Mouse (Mus musculus): ENCODE results near the gene Guk1. TPM values are rescaled to one million over a fixed set of nuclear protein-coding genes. Genes with fewer than 3 reads are reported as not detected.
A peak's percentile ranks its signal among the peaks of the same experiment; 100 is the strongest.
"Not testable (repeated sequence)": the region's sequence is repeated elsewhere in the genome, so short reads cannot be mapped to it uniquely, and the experiment has no call there.

The Guk1 gene
- total RNA-seq, 1 experiment from 2014 or later, result 19.0 TPM

DNA sequence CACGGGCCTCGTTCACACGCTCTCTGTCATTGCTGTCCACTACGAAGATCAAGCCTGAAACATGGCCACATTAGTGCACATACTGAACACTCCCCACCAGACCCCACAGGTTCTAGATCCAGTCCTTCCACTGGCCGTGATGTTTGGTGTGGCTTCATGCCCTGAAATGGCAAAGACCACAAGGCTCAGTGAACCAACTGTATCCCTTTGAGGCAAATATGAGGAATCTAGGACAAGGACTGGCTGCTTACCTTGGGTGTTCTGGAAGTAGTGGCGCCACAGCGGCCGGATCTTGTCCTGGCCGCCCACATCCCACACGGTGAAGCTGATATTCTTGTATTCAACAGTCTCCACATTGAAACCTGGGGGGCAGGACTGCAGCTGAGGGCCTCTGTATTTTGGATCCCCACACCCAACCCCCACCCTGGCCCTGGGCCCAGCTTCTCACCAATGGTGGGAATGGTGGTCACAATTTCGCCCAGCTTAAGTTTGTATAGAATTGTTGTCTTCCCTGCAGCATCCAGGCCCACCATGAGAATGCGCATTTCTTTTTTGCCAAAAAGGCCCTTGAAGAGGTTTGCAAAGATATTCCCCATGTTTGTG, 21.0 kb upstream of the Guk1 start:
- ATAC-seq (ENCODE audit: extremely low read depth, insufficient number of reproducible peaks, low FRiP score, poor library complexity, severe bottlenecking), result no peak

DNA sequence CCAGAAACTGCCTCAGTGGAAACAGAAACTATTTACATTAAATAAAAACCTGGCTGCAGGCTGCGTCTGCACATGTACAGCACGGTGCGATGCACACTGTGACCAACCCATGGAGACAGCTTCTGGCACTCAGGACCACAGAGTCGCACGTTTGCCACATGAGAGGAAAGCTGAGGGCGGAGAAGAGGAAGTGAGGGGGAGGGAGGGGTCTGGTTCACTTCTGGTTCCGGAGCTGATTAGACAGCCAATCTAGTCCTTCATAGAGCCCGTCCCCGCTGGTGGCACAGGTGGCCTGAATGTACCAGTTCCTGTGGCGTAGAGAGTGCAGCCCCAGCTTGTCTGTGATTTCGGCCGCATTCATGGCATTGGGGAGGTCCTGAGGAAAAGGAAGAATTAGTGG, 20.3 kb upstream of the Guk1 start:
- ATAC-seq (ENCODE audit: extremely low read depth, insufficient number of reproducible peaks, low FRiP score, poor library complexity, severe bottlenecking), result peak; percentile 59

DNA sequence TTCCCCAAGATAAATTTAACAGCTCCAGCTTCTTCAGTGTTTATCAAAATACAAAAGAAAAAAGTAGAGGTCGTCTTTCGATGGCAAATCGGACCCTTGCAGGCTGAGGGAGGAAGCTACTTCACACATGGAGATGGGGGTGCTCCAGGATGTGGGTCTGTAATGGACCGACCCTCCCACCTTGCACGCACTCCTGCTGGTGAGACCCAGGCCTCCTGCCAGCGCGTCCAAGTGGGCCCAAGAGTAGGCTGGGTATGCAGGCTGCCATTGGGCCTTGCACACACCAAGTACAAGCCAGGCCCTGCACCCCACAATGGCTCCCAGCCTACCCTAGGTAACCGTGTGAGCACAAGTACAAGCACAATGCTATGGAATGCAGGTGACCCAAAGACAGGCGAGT, 19.5 kb upstream of the Guk1 start:
- not testable (repeated sequence) for ATAC-seq (ENCODE audit: extremely low read depth, insufficient number of reproducible peaks, low FRiP score, poor library complexity, severe bottlenecking)

DNA sequence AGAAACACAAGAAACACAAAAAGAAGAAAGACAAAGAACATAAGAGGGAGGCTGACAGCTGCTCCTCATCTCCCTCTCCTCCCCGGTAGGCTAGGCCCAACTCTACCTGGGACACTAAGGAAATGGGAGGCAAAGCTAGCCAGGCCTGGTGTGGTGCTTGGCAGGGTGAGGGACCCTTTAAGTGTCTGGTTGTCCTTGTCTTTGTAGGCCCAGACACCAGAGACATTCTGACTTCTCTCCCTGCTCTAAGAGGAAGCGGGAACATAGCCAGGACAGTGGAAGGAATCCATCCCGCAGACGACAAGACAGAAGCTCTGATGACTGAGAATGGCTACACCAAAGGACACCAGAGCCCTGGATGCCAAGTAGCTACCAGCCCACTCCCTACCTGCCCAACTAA, 18.0 kb upstream of the Guk1 start:
- no peak for ATAC-seq (ENCODE audit: extremely low read depth, insufficient number of reproducible peaks, low FRiP score, poor library complexity, severe bottlenecking)

DNA sequence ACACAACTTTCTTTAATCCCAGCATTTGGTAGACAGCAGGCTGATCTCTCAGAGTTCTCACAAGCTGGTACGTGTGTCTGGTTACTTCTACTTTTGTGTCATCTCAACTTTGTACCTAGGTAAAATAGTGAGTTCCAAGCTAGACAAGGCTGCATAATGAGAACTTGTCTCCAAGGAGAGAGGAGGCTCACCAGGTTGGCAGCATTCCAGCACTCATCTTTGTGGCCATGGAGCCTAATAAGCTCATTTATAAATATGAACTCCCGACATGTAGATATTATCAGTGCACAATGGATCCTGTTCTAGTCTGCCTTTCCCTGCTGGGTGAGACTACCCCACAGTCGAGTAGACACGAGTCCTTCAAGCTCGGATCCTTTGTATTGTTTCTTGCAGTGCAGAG, 17.6 kb upstream of the Guk1 start:
- ATAC-seq (ENCODE audit: extremely low read depth, insufficient number of reproducible peaks, low FRiP score, poor library complexity, severe bottlenecking), result no peak

DNA sequence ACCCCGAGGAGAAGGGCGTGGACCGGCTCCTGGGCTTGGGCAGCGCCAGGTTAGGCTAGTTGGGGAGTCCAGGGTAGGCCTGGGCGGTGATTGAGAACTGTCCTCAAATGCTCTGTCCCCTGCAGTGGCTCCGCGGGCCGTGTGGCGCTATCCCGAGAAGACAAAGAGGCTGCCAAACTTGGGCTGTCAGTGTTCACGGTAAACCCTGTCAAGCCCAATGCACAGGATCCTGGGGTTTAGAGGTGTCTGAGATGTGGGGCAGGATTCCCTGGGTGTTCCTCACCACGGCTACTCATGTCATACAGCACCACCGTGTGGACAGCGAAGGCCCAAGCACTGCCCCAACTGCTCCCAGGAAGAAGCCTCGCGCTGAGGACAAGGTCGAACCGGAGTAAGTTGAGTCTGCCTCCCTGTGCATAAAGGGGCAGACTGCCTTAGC, 17.0 kb upstream of the Guk1 start:
- ATAC-seq (ENCODE audit: extremely low read depth, insufficient number of reproducible peaks, low FRiP score, poor library complexity, severe bottlenecking), result peak; percentile 59

DNA sequence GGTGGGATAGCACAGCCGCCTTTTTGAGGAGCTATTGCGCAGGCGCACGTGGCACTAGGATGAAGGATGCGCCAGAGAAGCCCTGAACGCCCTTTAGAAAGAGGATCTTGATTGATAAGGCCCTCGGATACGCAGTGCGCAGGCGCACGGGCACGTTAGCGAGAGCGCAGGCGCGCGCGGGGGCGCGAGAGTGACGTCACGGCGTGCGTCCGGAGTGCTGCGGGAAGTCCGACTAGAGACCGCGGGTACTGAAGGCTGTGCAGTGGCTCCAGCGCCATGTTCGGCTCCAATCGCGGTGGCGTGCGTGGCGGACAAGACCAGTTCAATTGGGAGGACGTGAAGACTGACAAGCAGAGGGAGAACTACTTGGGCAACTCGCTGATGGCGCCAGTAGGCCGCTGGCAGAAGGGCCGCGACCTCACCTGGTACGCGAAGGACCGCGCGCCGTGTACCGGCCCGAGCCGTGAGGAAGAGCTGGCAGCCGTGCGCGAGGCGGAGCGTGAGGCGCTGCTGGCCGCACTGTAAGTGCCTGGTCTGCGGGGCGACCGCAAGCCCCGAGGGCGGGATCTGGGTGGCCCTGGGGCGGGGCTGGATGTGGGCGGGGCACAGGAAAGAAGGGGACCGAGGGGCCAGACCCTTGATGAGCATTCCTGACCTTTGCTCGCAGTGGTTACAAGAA, 16.3 kb upstream of the Guk1 start, which contains the start of gene 2310033P09Rik:
TSS of gene 2310033P09Rik (plus strand) at position 169 of the 679 bp plus-strand sequence.
- ATAC-seq (ENCODE audit: extremely low read depth, insufficient number of reproducible peaks, low FRiP score, poor library complexity, severe bottlenecking), result peak; percentile 57

DNA sequence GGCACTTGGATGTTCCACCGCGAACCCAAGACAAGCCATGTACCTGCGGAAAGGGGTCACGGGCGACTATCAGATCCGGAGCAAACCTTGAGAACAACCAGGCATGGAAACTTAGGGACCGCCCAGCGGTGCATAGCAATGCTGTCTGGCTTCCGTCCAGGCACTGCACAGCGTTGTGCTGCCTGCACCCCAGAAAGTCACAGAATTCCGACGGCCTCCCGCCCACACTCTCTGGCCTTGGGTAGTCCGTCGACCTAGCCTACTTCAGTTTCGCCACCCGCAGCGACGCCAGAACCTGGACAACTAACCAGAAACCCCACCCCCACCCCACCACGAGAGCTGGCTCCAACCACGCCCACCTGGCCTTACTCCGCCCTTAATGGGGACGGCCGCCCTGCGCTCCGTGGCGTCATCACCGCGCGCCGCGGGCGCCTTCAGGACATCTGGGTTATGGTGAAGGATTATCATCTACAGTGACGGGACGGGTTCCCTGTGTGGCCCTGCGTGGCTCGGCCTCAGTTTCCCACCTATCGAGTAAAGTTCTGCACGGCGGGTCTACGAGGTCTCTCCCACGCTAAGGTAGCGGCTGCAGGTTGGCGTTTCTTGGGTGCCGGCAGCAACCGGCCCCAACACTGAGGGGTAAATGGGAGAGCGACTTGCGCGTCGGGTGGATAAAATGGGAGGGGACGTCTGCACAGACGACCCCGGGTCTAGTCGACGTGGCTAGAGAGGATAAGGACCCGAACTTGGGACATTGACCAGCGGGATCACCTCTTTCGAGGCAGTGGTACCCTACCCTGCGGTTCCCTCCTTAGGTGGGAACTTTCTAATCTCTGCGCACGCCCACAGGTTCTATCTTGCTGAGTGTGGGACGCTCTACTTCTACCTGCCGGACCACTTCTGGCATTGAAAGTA, 10.3 kb upstream of the Guk1 start, which contains the start of gene Mrpl55:
TSS of gene Mrpl55 (plus strand) at position 406 of the 915 bp plus-strand sequence.
- peak; percentile 91 for ATAC-seq (ENCODE audit: extremely low read depth, insufficient number of reproducible peaks, low FRiP score, poor library complexity, severe bottlenecking)

DNA sequence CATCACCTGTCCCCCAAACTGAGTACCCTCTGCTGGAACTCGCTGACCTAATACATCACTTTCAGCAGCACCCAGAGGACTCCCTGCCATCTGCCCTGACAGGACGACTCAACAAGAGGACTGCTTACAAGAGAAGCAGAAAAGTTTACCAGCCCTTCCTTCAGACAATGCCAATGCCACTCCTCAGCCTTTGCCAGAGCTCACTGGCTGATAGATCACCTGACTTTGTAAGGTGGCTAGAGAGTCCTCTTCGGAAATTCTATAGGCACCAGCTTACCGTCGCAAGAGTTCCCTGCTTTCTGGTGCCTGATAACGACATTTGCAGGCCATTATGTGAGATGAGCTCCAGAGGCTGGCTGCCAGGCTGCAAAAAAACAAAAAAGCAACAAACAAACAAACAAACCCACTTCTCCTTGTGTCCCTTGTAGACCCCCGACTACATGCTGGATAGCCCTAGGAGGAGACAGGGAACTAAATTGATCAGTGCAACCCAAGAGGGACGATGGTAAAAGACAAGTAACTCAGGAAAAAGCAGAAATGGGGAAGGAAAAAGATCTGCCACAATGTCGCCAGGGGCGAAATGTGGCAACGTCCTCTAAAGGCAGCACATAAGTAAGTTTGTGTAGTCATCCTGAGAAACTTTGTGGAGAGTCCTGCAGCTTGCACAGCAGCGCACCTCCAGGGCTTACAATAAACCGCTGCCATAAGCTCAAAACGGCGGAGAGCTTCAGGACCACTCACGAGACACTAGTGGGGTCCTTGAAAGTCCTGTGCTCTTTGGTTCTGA, 9.4 kb upstream of the Guk1 start:
- ATAC-seq (ENCODE audit: extremely low read depth, insufficient number of reproducible peaks, low FRiP score, poor library complexity, severe bottlenecking), result peak; percentile 22; the same call in 1 of the 2 replicates

DNA sequence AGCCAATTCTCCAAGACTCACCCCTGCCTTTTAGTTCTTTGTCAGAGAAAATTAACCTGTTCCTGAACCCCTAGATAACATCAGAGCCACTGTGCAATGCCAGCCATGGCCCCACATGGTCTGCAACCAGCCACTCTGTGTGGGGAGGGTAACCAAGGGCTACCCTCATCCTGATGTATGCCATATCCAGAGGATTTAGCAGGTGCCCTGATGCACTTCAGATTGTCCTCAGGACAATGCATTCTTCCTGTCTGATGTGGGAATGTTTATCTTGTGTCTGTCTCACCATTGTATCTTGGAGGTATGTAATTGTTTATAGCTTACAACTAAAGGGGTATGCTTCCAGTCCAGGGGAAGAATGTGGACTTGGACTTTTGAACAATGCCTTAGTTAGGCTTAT, 4.2 kb upstream of the Guk1 start:
- ATAC-seq (ENCODE audit: extremely low read depth, insufficient number of reproducible peaks, low FRiP score, poor library complexity, severe bottlenecking), result no peak

DNA sequence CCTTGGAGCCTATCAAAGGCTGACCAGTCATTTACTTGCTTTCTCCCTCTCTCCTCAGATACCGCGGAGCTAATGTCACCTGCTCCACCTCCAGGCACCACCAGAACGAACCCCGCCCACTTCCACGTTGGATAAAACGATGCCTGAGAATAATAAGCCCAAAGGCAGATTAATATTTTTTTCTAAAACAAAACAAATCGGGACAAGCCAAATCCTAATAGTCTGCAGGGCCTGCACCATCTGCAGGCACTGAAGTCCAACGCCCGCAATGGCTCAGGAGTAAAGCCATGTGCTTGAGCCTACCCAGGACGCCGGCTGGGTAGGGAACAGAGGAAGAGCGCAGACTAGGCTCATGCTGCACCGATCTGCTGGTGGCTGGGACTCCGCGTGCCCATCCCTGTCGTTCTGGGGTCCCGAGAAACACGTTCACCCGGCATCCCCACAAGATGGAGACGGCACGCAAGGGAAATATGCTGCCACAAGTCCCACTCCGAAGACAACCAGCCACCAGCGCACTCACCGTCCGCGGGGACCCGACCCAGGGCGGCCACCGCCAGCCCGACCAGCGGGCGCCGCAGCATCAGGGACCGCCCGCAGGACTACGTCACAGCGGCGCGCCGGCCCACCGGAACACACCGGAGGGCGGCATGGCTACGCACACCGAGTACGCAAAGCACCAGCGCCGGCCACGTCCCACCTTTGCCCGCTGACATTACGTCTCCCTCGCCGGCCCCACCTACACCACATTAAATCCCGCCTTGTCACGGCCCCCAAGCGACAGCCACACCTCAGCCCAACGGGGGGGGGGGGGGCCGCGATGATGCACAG, 567 bp downstream of the Guk1 start:
- peak; percentile 94 for ATAC-seq (ENCODE audit: extremely low read depth, insufficient number of reproducible peaks, low FRiP score, poor library complexity, severe bottlenecking)

DNA sequence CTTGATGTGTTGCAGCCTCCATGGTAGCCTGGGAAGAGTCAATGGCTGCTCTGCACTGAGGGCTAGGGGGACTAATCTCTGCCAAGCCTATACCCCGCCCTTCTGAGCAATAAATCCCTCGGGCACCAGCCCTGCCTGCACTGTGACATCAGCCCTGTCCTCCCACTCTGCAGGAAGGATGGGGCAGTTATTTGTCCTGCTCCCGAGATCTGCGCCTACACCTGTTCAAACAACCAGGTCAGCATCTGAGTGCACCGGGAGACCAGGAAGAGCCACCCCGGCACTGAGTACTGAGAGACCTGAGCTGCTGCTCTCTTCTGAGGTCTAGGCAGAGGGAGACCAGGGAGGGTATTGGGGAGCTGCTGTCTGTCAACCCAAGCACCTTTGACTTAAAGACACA, 4.3 kb downstream of the Guk1 start:
- no peak for ATAC-seq (ENCODE audit: extremely low read depth, insufficient number of reproducible peaks, low FRiP score, poor library complexity, severe bottlenecking)

DNA sequence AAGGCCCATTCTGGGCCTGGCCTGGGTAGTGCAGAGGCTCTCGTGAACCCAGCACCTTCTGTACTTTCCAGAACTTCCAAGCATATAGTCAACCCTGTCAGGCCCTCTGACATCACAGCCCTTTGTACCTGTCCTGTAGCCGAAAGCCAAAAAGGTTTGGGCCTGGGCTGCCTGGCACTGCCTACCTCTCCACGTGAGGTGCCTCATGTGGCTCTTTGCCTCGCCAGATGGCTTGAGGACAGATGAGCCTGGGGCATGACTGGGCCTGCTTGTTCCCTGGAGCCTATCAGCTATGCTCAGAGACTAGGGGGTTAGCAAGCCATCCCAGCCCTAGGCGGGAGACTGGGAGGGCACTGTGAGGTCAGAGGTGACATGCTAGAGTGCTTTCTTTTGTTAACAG, 6.5 kb downstream of the Guk1 start:
- no peak for ATAC-seq (ENCODE audit: extremely low read depth, insufficient number of reproducible peaks, low FRiP score, poor library complexity, severe bottlenecking)

DNA sequence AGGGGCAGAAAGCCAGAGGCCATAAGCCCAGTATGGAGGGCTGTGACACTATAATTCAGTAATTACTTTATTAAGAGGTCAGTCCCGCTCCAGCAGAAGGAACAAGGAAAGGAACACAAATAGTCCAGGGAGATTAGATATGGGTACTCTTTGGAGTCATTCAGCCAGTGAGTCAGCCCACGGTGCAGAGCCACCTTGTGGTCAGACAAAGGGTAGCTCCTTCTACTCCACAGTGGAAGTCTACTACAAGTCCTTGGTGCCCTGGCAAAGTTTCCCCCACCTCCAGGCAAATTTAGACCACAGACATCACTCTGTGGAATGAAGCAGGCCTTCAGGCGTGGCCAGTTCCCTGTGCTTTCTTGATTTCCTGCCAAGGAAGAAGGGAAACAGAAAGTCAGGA, 8.2 kb downstream of the Guk1 start:
- peak; percentile 30; the same call in 1 of the 2 replicates for ATAC-seq (ENCODE audit: extremely low read depth, insufficient number of reproducible peaks, low FRiP score, poor library complexity, severe bottlenecking)

DNA sequence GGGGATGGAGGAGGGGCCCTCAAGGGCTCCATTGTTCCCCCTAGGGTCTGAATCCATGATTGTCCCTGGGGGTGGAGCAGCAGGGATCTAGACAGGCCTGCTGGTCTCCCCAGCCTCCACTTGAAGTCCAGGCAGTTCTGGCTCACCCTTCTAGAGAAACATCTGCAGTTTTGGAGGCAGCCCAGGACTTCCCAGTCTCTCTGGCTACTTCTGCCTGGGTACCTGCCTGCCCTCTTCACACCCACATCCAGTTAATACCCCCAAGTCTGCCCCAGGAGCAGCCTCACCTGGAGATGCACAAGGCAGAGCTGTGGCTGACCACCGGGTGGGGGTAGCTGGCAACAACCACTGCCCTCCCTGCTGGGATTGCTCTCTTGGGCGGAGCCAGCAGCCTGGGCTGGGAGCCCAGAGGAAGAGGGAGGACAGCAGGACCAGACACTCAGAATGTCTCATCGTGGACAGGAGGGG, 9.1 kb downstream of the Guk1 start, which contains the start of gene Gjc2:
TSS of gene Gjc2 (minus strand) at position 350 of the 468 bp plus-strand sequence.
- no peak for ATAC-seq (ENCODE audit: extremely low read depth, insufficient number of reproducible peaks, low FRiP score, poor library complexity, severe bottlenecking)

DNA sequence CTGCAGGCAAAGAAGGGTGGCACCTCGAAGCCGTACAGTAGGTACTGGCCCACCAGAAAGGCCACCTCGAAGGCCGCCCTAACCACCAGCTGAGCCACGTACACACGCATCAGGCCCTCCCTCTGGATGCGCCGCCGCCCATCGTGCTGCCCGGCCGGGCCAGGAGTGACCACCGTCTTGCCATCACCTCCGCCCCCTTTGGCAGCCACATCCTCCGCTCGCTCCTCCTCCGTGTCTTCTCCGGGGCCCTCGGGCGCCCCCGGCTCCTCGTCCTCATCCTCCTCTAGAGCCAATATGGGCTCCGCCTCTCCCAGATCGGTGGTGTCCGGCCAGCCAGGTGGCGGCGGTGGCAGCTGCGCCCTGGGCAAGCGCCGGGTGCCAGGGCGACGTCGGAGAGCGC, 15.1 kb downstream of the Guk1 start:
- ATAC-seq (ENCODE audit: extremely low read depth, insufficient number of reproducible peaks, low FRiP score, poor library complexity, severe bottlenecking), result no peak

DNA sequence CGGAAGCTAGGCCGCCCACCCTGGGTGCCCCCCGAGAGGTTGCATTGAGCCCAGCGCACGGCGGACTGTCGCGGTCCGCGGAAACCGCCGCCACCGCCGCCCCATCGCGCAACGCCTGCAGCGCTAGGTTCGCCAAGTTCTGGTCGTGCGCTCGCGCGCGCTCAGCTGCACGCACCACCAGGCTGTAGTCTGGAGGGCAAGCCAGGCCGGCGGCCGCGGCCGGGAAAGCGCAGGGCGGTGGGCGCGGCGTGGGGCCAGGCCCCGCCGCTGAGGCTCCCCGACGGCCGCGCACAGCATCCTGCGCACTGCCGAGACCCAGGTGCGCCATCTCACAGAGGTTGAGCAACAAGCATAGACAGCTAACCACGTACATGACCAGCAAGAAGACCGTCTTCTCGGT, 15.5 kb downstream of the Guk1 start:
- ATAC-seq (ENCODE audit: extremely low read depth, insufficient number of reproducible peaks, low FRiP score, poor library complexity, severe bottlenecking), result no peak

Data from neutrophil, adult 5-6 weeks (primary cell).